Mouse (Mus musculus): ENCODE measurements around the gene Sox14. TPM values are rescaled to one million over a fixed set of nuclear protein-coding genes. Genes with fewer than 3 reads are reported as not detected.

Sox14 gene
- polyA plus RNA-seq, 1 experiment from 2014 or later, result 1.8 TPM

- Histone ChIP-seq H3K4me1 (replicated peaks; ENCODE audit: control insufficient read depth, insufficient read depth, low read length) (no peaks in the 10 kb centered on the region), H3K9me3 (ENCODE audit: control insufficient read depth, low read length) (no peaks in the 10 kb centered on the region), H3K4me2 (ENCODE audit: low read length) (no peak overlapping the region), H3K27me3 (replicated peaks; ENCODE audit: control insufficient read depth, insufficient read depth, low read length) (peaks cover 15% of the 10 kb centered on the region; the same call in 1 of the 2 replicates), H3K9ac (replicated peaks; ENCODE audit: low read depth, low read length) (no peak overlapping the region), H3K27ac (ENCODE audit: low read length) (no peak overlapping the region), H3K4me3 (replicated peaks; ENCODE audit: low read length) (no peak overlapping the region), H3K36me3 (ENCODE audit: control insufficient read depth, insufficient read depth) (no peaks in the 10 kb centered on the region)
- no peak for ATAC-seq
- WGBS, result 86% methylated on average over 2 of the region's 2 CpGs
Measured at GRCm38 (mm10) chr9:99854486-99854885, 21.5 kb downstream of the Sox14 start.

- 22% methylated on average over 11 of the region's 11 CpGs for WGBS
- Histone ChIP-seq H3K36me3 (ENCODE audit: control insufficient read depth, insufficient read depth) (no peaks in the 10 kb centered on the region), H3K9ac (replicated peaks; ENCODE audit: low read depth, low read length) (no peak overlapping the region), H3K27ac (ENCODE audit: low read length) (no peak overlapping the region), H3K9me3 (ENCODE audit: control insufficient read depth, low read length) (no peaks in the 10 kb centered on the region), H3K4me3 (replicated peaks; ENCODE audit: low read length) (no peak overlapping the region), H3K27me3 (replicated peaks; ENCODE audit: control insufficient read depth, insufficient read depth, low read length) (peaks cover 15% of the 10 kb centered on the region; the same call in 1 of the 2 replicates), H3K4me1 (replicated peaks; ENCODE audit: control insufficient read depth, insufficient read depth, low read length) (no peaks in the 10 kb centered on the region), H3K4me2 (ENCODE audit: low read length) (no peak overlapping the region)
- ATAC-seq, result no peak
Measured at GRCm38 (mm10) chr9:99853356-99853755, 22.6 kb downstream of the Sox14 start.

GRCm38 (mm10) chr9:99850354-99850753 lies 25.6 kb downstream of the Sox14 start:
- ATAC-seq, result no peak
- WGBS, result 46% methylated on average over 7 of the region's 7 CpGs
- Histone ChIP-seq H3K27ac (ENCODE audit: low read length) (no peak overlapping the region), H3K4me2 (ENCODE audit: low read length) (no peak overlapping the region), H3K9me3 (ENCODE audit: control insufficient read depth, low read length) (no peaks in the 10 kb centered on the region), H3K9ac (replicated peaks; ENCODE audit: low read depth, low read length) (no peak overlapping the region), H3K27me3 (replicated peaks; ENCODE audit: control insufficient read depth, insufficient read depth, low read length) (peaks cover 13% of the 10 kb centered on the region; the same call in 1 of the 2 replicates), H3K4me1 (replicated peaks; ENCODE audit: control insufficient read depth, insufficient read depth, low read length) (no peaks in the 10 kb centered on the region), H3K4me3 (replicated peaks; ENCODE audit: low read length) (no peak overlapping the region), H3K36me3 (ENCODE audit: control insufficient read depth, insufficient read depth) (no peaks in the 10 kb centered on the region)

GRCm38 (mm10) chr9:99848327-99848726 lies 27.6 kb downstream of the Sox14 start:
- Histone ChIP-seq H3K36me3 (ENCODE audit: control insufficient read depth, insufficient read depth) (no peaks in the 10 kb centered on the region), H3K4me2 (ENCODE audit: low read length) (no peak overlapping the region), H3K27ac (ENCODE audit: low read length) (no peak overlapping the region), H3K27me3 (replicated peaks; ENCODE audit: control insufficient read depth, insufficient read depth, low read length) (peaks cover 7% of the 10 kb centered on the region; the same call in 1 of the 2 replicates), H3K4me3 (replicated peaks; ENCODE audit: low read length) (no peak overlapping the region), H3K9ac (replicated peaks; ENCODE audit: low read depth, low read length) (no peak overlapping the region), H3K9me3 (ENCODE audit: control insufficient read depth, low read length) (no peaks in the 10 kb centered on the region), H3K4me1 (replicated peaks; ENCODE audit: control insufficient read depth, insufficient read depth, low read length) (no peaks in the 10 kb centered on the region)
- ATAC-seq, result no peak
- 21% methylated on average over 8 of the region's 8 CpGs for WGBS

- H3K27me3 ChIP-seq (replicated peaks; ENCODE audit: control insufficient read depth, insufficient read depth, low read length), result 0 out of 2 replicates have a peak, but pooled peaks cover 3% of the 10 kb centered on the region
- no peaks in the 10 kb centered on the region for H3K4me1 ChIP-seq (replicated peaks; ENCODE audit: control insufficient read depth, insufficient read depth, low read length)
- H3K9me3 ChIP-seq (ENCODE audit: control insufficient read depth, low read length), result no peaks in the 10 kb centered on the region
- under 1% methylated on average over 4 of the region's 4 CpGs for WGBS
- no peak overlapping the region for H3K9ac ChIP-seq (replicated peaks; ENCODE audit: low read depth, low read length)
- no peak overlapping the region for H3K27ac ChIP-seq (ENCODE audit: low read length)
- no peak overlapping the region for H3K4me3 ChIP-seq (replicated peaks; ENCODE audit: low read length)
- H3K36me3 ChIP-seq (ENCODE audit: control insufficient read depth, insufficient read depth), result no peaks in the 10 kb centered on the region
- no peak overlapping the region for H3K4me2 ChIP-seq (ENCODE audit: low read length)
- peak; percentile 67; the same call in 1 of the 2 replicates for ATAC-seq
Measured at GRCm38 (mm10) chr9:99846820-99847219, 29.1 kb downstream of the Sox14 start.

- Histone ChIP-seq H3K4me2 (ENCODE audit: low read length) (no peak overlapping the region), H3K4me1 (replicated peaks; ENCODE audit: control insufficient read depth, insufficient read depth, low read length) (peaks cover 4% of the 10 kb centered on the region; the same call in 1 of the 2 replicates), H3K9me3 (ENCODE audit: control insufficient read depth, low read length) (0 out of 2 replicates have a peak, but pooled peaks cover 2% of the 10 kb centered on the region), H3K4me3 (replicated peaks; ENCODE audit: low read length) (no peak overlapping the region), H3K36me3 (ENCODE audit: control insufficient read depth, insufficient read depth) (no peaks in the 10 kb centered on the region), H3K27ac (ENCODE audit: low read length) (no peak overlapping the region), H3K27me3 (replicated peaks; ENCODE audit: control insufficient read depth, insufficient read depth, low read length) (no peaks in the 10 kb centered on the region), H3K9ac (replicated peaks; ENCODE audit: low read depth, low read length) (no peak overlapping the region)
- no peak for ATAC-seq
- WGBS, result 92% methylated on average over 3 of the region's 3 CpGs
Measured at GRCm38 (mm10) chr9:99839367-99839766, 36.6 kb downstream of the Sox14 start.

GRCm38 (mm10) chr9:99838877-99839276 lies 37.1 kb downstream of the Sox14 start:
- Histone ChIP-seq H3K9ac (replicated peaks; ENCODE audit: low read depth, low read length) (no peak overlapping the region), H3K27ac (ENCODE audit: low read length) (no peak overlapping the region), H3K4me3 (replicated peaks; ENCODE audit: low read length) (no peak overlapping the region), H3K4me1 (replicated peaks; ENCODE audit: control insufficient read depth, insufficient read depth, low read length) (peaks cover 4% of the 10 kb centered on the region; the same call in 1 of the 2 replicates), H3K9me3 (ENCODE audit: control insufficient read depth, low read length) (0 out of 2 replicates have a peak, but pooled peaks cover 2% of the 10 kb centered on the region), H3K27me3 (replicated peaks; ENCODE audit: control insufficient read depth, insufficient read depth, low read length) (no peaks in the 10 kb centered on the region), H3K4me2 (ENCODE audit: low read length) (no peak overlapping the region), H3K36me3 (ENCODE audit: control insufficient read depth, insufficient read depth) (no peaks in the 10 kb centered on the region)
- WGBS, result 57% methylated on average over 7 of the region's 7 CpGs
- ATAC-seq, result no peak

GRCm38 (mm10) chr9:99836707-99837106 lies 39.3 kb downstream of the Sox14 start:
- no peak overlapping the region for H3K4me2 ChIP-seq (ENCODE audit: low read length)
- WGBS, result 94% methylated on average over 12 of the region's 12 CpGs
- H3K27ac ChIP-seq (ENCODE audit: low read length), result no peak overlapping the region
- no peak for ATAC-seq
- H3K36me3 ChIP-seq (ENCODE audit: control insufficient read depth, insufficient read depth), result no peaks in the 10 kb centered on the region
- no peak overlapping the region for H3K4me3 ChIP-seq (replicated peaks; ENCODE audit: low read length)
- H3K4me1 ChIP-seq (replicated peaks; ENCODE audit: control insufficient read depth, insufficient read depth, low read length), result peaks cover 4% of the 10 kb centered on the region; the same call in 1 of the 2 replicates
- H3K9ac ChIP-seq (replicated peaks; ENCODE audit: low read depth, low read length), result no peak overlapping the region
- 0 out of 2 replicates have a peak, but pooled peaks cover 2% of the 10 kb centered on the region for H3K9me3 ChIP-seq (ENCODE audit: control insufficient read depth, low read length)
- H3K27me3 ChIP-seq (replicated peaks; ENCODE audit: control insufficient read depth, insufficient read depth, low read length), result no peaks in the 10 kb centered on the region

- 19% methylated on average over 11 of the region's 11 CpGs for WGBS
- Histone ChIP-seq H3K4me2 (ENCODE audit: low read length) (no peak overlapping the region), H3K9ac (replicated peaks; ENCODE audit: low read depth, low read length) (no peak overlapping the region), H3K4me3 (replicated peaks; ENCODE audit: low read length) (no peak overlapping the region), H3K36me3 (ENCODE audit: control insufficient read depth, insufficient read depth) (no peaks in the 10 kb centered on the region), H3K27me3 (replicated peaks; ENCODE audit: control insufficient read depth, insufficient read depth, low read length) (no peaks in the 10 kb centered on the region), H3K9me3 (ENCODE audit: control insufficient read depth, low read length) (0 out of 2 replicates have a peak, but pooled peaks cover 2% of the 10 kb centered on the region), H3K4me1 (replicated peaks; ENCODE audit: control insufficient read depth, insufficient read depth, low read length) (peaks cover 4% of the 10 kb centered on the region; the same call in 1 of the 2 replicates), H3K27ac (ENCODE audit: low read length) (no peak overlapping the region)
- peak; percentile 91 for ATAC-seq
Measured at GRCm38 (mm10) chr9:99835624-99836430, 40.1 kb downstream of the Sox14 start.
